Comparison of ENCODE assay signal across 17 mouse cellular contexts in the genomic region with DNA sequence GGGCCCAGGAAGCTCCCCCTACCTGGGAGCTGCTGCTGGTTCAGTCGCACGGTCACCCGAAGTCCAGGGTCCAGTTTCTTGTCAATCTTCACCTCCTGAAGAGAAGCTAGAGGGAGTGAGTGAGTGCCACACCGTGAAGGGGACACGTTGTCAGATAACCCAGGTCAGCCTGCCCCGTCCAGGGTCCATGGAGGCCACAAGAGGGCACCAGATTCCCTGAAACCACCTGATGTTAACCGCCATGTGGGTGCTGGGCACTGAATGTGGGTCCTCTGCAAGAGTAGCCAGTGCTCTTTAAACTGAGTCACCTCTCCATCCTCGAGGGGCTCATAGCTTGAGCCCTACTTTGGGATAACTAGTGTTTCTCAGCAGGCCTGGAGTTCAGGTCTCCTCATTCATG. TPM values are rescaled to one million over a fixed set of nuclear protein-coding genes. Genes with fewer than 3 reads are reported as not detected.
DNase-seq lines count a peak whose midpoint lies in the region; ATAC-seq and TF ChIP-seq lines count a peak whose summit lies in the region.
"Had no signal": no experiment of that assay in that cellular context is flagged by ENCODE, and none has a peak within 500 bp of the region (broad histone marks: within the 10 kb centered on the region; RNA-seq: fewer than 3 reads in every experiment).

No protein-coding gene starts in this region.

- no peak for TF ChIP-seq POLR2A in liver, adult 2 months (IDR thresholded peaks at IDR 0.05; ENCODE audit: extremely low read depth, insufficient read depth, low read length)
- no peak for TF ChIP-seq POLR2A in ES-Bruce4 (IDR thresholded peaks at IDR 0.05; ENCODE audit: insufficient read depth, low read length)
- TF ChIP-seq POLR2A in small intestine, adult 2 months (IDR thresholded peaks at IDR 0.05; ENCODE audit: low read depth, low read length) = no peak

- 87% methylated on average over 8 of the region's 8 CpGs for WGBS in liver, adult 2 months
- WGBS in liver, embryonic 11.5 days = 78% methylated on average over 8 of the region's 8 CpGs
- 89% methylated on average over 8 of the region's 8 CpGs for WGBS in small intestine, adult 2 months
- WGBS in midbrain, embryonic 13.5 days = 90% methylated on average over 8 of the region's 8 CpGs

- no peak overlapping the region for H3K9ac ChIP-seq in liver, adult 2 months (ENCODE audit: low read depth, low read length)
- no peak overlapping the region for H3K9ac ChIP-seq in liver, embryonic 11.5 days (ENCODE audit: low read depth, low read length)
- H3K9ac ChIP-seq in ES-Bruce4 (ENCODE audit: low read depth, poor library complexity, severe bottlenecking) = no peak overlapping the region
- no peak overlapping the region for H3K9ac ChIP-seq in midbrain, embryonic 13.5 days (replicated peaks)
- H3K9ac ChIP-seq: embryonic facial prominence, embryonic 13.5 days; forebrain, embryonic 13.5 days; hindbrain, embryonic 13.5 days; liver, embryonic 13.5 days; stomach, embryonic 15.5 days had no signal

- H3K4me1 ChIP-seq in liver, adult 2 months (ENCODE audit: control insufficient read depth, insufficient read depth, low read length) = peaks cover 24% of the 10 kb centered on the region
- peaks cover 20% of the 10 kb centered on the region for H3K4me1 ChIP-seq in liver, embryonic 11.5 days (replicated peaks; ENCODE audit: control insufficient read depth, insufficient read depth, low read length)
- H3K4me1 ChIP-seq in ES-Bruce4 (ENCODE audit: control insufficient read depth, insufficient read depth, low read length) = peaks cover 5% of the 10 kb centered on the region
- H3K4me1 ChIP-seq in small intestine, adult 2 months (ENCODE audit: control insufficient read depth, insufficient read depth, insufficient read length, low read length) = peaks cover 11% of the 10 kb centered on the region
- peaks cover 23% of the 10 kb centered on the region for H3K4me1 ChIP-seq in midbrain, embryonic 13.5 days (replicated peaks)

- intact Hi-C loops in gastrocnemius, adult 2 months (cut with DNase I) = no loop called here

- TF ChIP-seq EP300 in ES-Bruce4 (IDR thresholded peaks at IDR 0.05; ENCODE audit: insufficient read depth, low read depth, low read length) = no peak

- no peaks in the 10 kb centered on the region for H3K27me3 ChIP-seq in liver, adult 2 months (ENCODE audit: control insufficient read depth, insufficient read depth, low read length)
- H3K27me3 ChIP-seq in liver, embryonic 11.5 days (replicated peaks; ENCODE audit: control insufficient read depth, insufficient read depth, low read length) = no peaks in the 10 kb centered on the region
- no peaks in the 10 kb centered on the region for H3K27me3 ChIP-seq in ES-Bruce4 (ENCODE audit: control insufficient read depth, insufficient read depth, low read length, poor library complexity, severe bottlenecking)
- H3K27me3 ChIP-seq in small intestine, adult 2 months (ENCODE audit: control insufficient read depth, insufficient read depth, low read length) = no peaks in the 10 kb centered on the region
- peaks cover 7% of the 10 kb centered on the region; the same call in 1 of the 2 replicates for H3K27me3 ChIP-seq in midbrain, embryonic 13.5 days
- H3K27me3 ChIP-seq: embryonic facial prominence, embryonic 13.5 days; forebrain, embryonic 13.5 days; liver, embryonic 13.5 days; megakaryocyte, embryonic 14.5 days; stomach, embryonic 15.5 days had no signal

- no peak overlapping the region for H3K4me3 ChIP-seq in gastrocnemius, adult 2 months
- no peak overlapping the region for H3K4me3 ChIP-seq in liver, adult 2 months (ENCODE audit: insufficient read depth, low read depth, low read length)
- no peak overlapping the region for H3K4me3 ChIP-seq in liver, embryonic 11.5 days (ENCODE audit: low read depth, low read length)
- no peak overlapping the region for H3K4me3 ChIP-seq in ES-Bruce4 (ENCODE audit: low read depth, low read length)
- H3K4me3 ChIP-seq in small intestine, adult 2 months (ENCODE audit: low read depth, low read length) = no peak overlapping the region
- H3K4me3 ChIP-seq in midbrain, embryonic 13.5 days (replicated peaks) = no peak overlapping the region
- H3K4me3 ChIP-seq: embryonic facial prominence, embryonic 13.5 days; forebrain, embryonic 13.5 days; hindbrain, embryonic 13.5 days; liver, embryonic 13.5 days; stomach, embryonic 15.5 days had no signal

- no peak for DNase-seq in gastrocnemius, adult 2 months
- no peak for DNase-seq in gastrocnemius, postnatal 25 days
- DNase-seq in liver, adult 2 months (ENCODE audit: extremely low read depth, low read depth, low spot score) = no peak
- DNase-seq in liver, embryonic 11.5 days (ENCODE audit: low spot score) = no peak
- DNase-seq: gastrocnemius, postnatal 14 days; kidney, postnatal 4 days; liver, embryonic 13.5 days; right cerebral cortex, postnatal 25 days had no signal

- H3K27ac ChIP-seq in gastrocnemius, adult 2 months = no peak overlapping the region
- H3K27ac ChIP-seq in liver, adult 2 months (replicated peaks; ENCODE audit: insufficient read depth, low read depth, low read length) = no peak overlapping the region
- H3K27ac ChIP-seq in liver, embryonic 11.5 days (ENCODE audit: low read depth, low read length) = no peak overlapping the region
- no peak overlapping the region for H3K27ac ChIP-seq in ES-Bruce4 (ENCODE audit: insufficient read depth, low read length)
- no peak overlapping the region for H3K27ac ChIP-seq in small intestine, adult 2 months (ENCODE audit: insufficient read depth, low read depth, low read length)
- H3K27ac ChIP-seq in midbrain, embryonic 13.5 days = no peak overlapping the region
- H3K27ac ChIP-seq: embryonic facial prominence, embryonic 13.5 days; forebrain, embryonic 13.5 days; hindbrain, embryonic 13.5 days; liver, embryonic 13.5 days; stomach, embryonic 15.5 days had no signal

- no peaks in the 10 kb centered on the region for H3K9me3 ChIP-seq in liver, embryonic 11.5 days (ENCODE audit: control insufficient read depth, low read length)
- no peaks in the 10 kb centered on the region for H3K9me3 ChIP-seq in ES-Bruce4 (replicated peaks; ENCODE audit: control insufficient read depth, insufficient read depth, low read length, poor library complexity, severe bottlenecking)
- H3K9me3 ChIP-seq in midbrain, embryonic 13.5 days = no peaks in the 10 kb centered on the region
- H3K9me3 ChIP-seq: embryonic facial prominence, embryonic 13.5 days; forebrain, embryonic 13.5 days; hindbrain, embryonic 13.5 days; stomach, embryonic 15.5 days had no signal

- peaks cover 8% of the 10 kb centered on the region; the same call in 1 of the 2 replicates for H3K79me2 ChIP-seq in liver, adult 2 months (ENCODE audit: control insufficient read depth, insufficient read depth, low read length)

- peak; percentile 42 for TF ChIP-seq CTCF in gastrocnemius, adult 2 months (IDR thresholded peaks at IDR 0.05)
- TF ChIP-seq CTCF in liver, adult 2 months (IDR thresholded peaks at IDR 0.05; ENCODE audit: low read depth, low read length) = peak; percentile 58
- TF ChIP-seq CTCF in ES-Bruce4 (IDR thresholded peaks at IDR 0.05; ENCODE audit: low read depth, low read length) = peak; percentile 58
- TF ChIP-seq CTCF in small intestine, adult 2 months (IDR thresholded peaks at IDR 0.05; ENCODE audit: extremely low read depth, insufficient read length, insufficient replicate concordance, low read depth, low read length) = peak; percentile 43; the same call in 1 of the 2 replicates

- no peak for ATAC-seq in liver, embryonic 11.5 days (replicated peaks; ENCODE audit: low FRiP score)
- ATAC-seq in midbrain, embryonic 13.5 days = no peak
- ATAC-seq: activated CD4-positive, CD25-positive, alpha-beta regulatory T cell, adult 4 months; forebrain, embryonic 13.5 days had no signal

- H3K36me3 ChIP-seq in liver, adult 2 months (ENCODE audit: control insufficient read depth, insufficient read depth, low read length) = 0 out of 2 replicates have a peak, but pooled peaks cover 2% of the 10 kb centered on the region
- H3K36me3 ChIP-seq in liver, embryonic 11.5 days (ENCODE audit: control insufficient read depth, insufficient read depth, low read length) = peaks cover 43% of the 10 kb centered on the region
- peaks cover 29% of the 10 kb centered on the region for H3K36me3 ChIP-seq in ES-Bruce4 (ENCODE audit: control insufficient read depth, insufficient read depth, low read length, poor library complexity, severe bottlenecking)
- H3K36me3 ChIP-seq in small intestine, adult 2 months (ENCODE audit: control insufficient read depth, insufficient read depth, low read length) = peaks cover 29% of the 10 kb centered on the region
- peaks cover 44% of the 10 kb centered on the region for H3K36me3 ChIP-seq in midbrain, embryonic 13.5 days

- H3K4me2 ChIP-seq in liver, embryonic 11.5 days = no peak overlapping the region
- H3K4me2 ChIP-seq in midbrain, embryonic 13.5 days (replicated peaks) = no peak overlapping the region
- H3K4me2 ChIP-seq: embryonic facial prominence, embryonic 13.5 days; forebrain, embryonic 13.5 days; hindbrain, embryonic 13.5 days; liver, embryonic 13.5 days; stomach, embryonic 15.5 days had no signal

RNA-seq across cellular contexts. Expression of gene Spout1, which starts 2.4 kb away (rescaled TPM):
- 1 to 10 TPM; 4.2 to 4.5 TPM for total RNA-seq in gastrocnemius, adult 2 months (2021)
- 1 to 10 TPM; 4.3 to 4.8 TPM for total RNA-seq in gastrocnemius, postnatal 25 days (2021)
- total RNA-seq in liver, adult 2 months (2014; rRNA removed) = 12.9 and 13.1 TPM in 2 replicates
- polyA plus RNA-seq in liver, adult 2 months (2012; rRNA removed) = 14.0 and 14.9 TPM in 2 replicates
- 85.0 and 87.2 TPM in 2 replicates for polyA plus RNA-seq in liver, embryonic 11.5 days (2014; fragmentation: Nextera tagmentation; extraction: Ambion mirVana)
- 45.9 and 50.5 TPM in 2 replicates for polyA plus RNA-seq in ES-Bruce4 (2011; ENCODE audit: insufficient read depth, insufficient read length, low read depth, missing spikeins)
- 10.9 and 16.8 TPM in 2 replicates for polyA plus RNA-seq in small intestine, adult 2 months (2012; rRNA removed)
- 59.9 and 60.0 TPM in 2 replicates for polyA plus RNA-seq in midbrain, embryonic 13.5 days (2015; fragmentation: Nextera tagmentation; extraction: Ambion mirVana)

RNA-seq across cellular contexts. Expression of gene Endog, which starts 4.6 kb away (rescaled TPM):
- total RNA-seq in gastrocnemius, adult 2 months (2021) = 10 to 100 TPM; 50.8 to 67.6 TPM
- 10 to 100 TPM; 56.2 to 62.1 TPM for total RNA-seq in gastrocnemius, postnatal 25 days (2021)
- total RNA-seq in liver, adult 2 months (2014; rRNA removed) = 78.7 and 101 TPM in 2 replicates
- polyA plus RNA-seq in liver, adult 2 months (2012; rRNA removed) = 122 and 132 TPM in 2 replicates
- 27.1 and 29.1 TPM in 2 replicates for polyA plus RNA-seq in liver, embryonic 11.5 days (2014; fragmentation: Nextera tagmentation; extraction: Ambion mirVana)
- polyA plus RNA-seq in ES-Bruce4 (2011; ENCODE audit: insufficient read depth, insufficient read length, low read depth, missing spikeins) = 6.5 and 8.0 TPM in 2 replicates
- polyA plus RNA-seq in small intestine, adult 2 months (2012; rRNA removed) = 109 and 147 TPM in 2 replicates
- polyA plus RNA-seq in midbrain, embryonic 13.5 days (2015; fragmentation: Nextera tagmentation; extraction: Ambion mirVana) = 12.1 and 13.8 TPM in 2 replicates

RNA-seq across cellular contexts. Expression of gene Kyat1, which starts 29.8 kb away (rescaled TPM):
- 10 to 100 TPM; 23.4 to 30.3 TPM for total RNA-seq in gastrocnemius, adult 2 months (2021)
- total RNA-seq in gastrocnemius, postnatal 25 days (2021) = 10 to 100 TPM; 22.9 to 24.6 TPM
- 169 and 184 TPM in 2 replicates for total RNA-seq in liver, adult 2 months (2014; rRNA removed)
- polyA plus RNA-seq in liver, adult 2 months (2012; rRNA removed) = 267 and 378 TPM in 2 replicates
- polyA plus RNA-seq in liver, embryonic 11.5 days (2014; fragmentation: Nextera tagmentation; extraction: Ambion mirVana) = 17.7 and 18.2 TPM in 2 replicates
- 9.6 and 12.3 TPM in 2 replicates for polyA plus RNA-seq in ES-Bruce4 (2011; ENCODE audit: insufficient read depth, insufficient read length, low read depth, missing spikeins)
- 14.9 and 77.0 TPM in 2 replicates for polyA plus RNA-seq in small intestine, adult 2 months (2012; rRNA removed)
- 15.9 and 16.8 TPM in 2 replicates for polyA plus RNA-seq in midbrain, embryonic 13.5 days (2015; fragmentation: Nextera tagmentation; extraction: Ambion mirVana)

RNA-seq across cellular contexts. Expression of gene Tbc1d13, which starts 42.4 kb away (rescaled TPM):
- 10 to 100 TPM; 12.9 to 17.5 TPM for total RNA-seq in gastrocnemius, adult 2 months (2021)
- 10 to 100 TPM; 12.2 to 13.5 TPM for total RNA-seq in gastrocnemius, postnatal 25 days (2021)
- total RNA-seq in liver, adult 2 months (2014; rRNA removed) = 25.8 and 26.6 TPM in 2 replicates
- 36.3 and 42.6 TPM in 2 replicates for polyA plus RNA-seq in liver, adult 2 months (2012; rRNA removed)
- 6.9 and 9.2 TPM in 2 replicates for polyA plus RNA-seq in liver, embryonic 11.5 days (2014; fragmentation: Nextera tagmentation; extraction: Ambion mirVana)
- polyA plus RNA-seq in ES-Bruce4 (2011; ENCODE audit: insufficient read depth, insufficient read length, low read depth, missing spikeins) = 171 and 173 TPM in 2 replicates
- 48.5 and 85.7 TPM in 2 replicates for polyA plus RNA-seq in small intestine, adult 2 months (2012; rRNA removed)
- polyA plus RNA-seq in midbrain, embryonic 13.5 days (2015; fragmentation: Nextera tagmentation; extraction: Ambion mirVana) = 12.5 and 13.2 TPM in 2 replicates

RNA-seq across cellular contexts. Expression of gene Zer1, which starts 51.5 kb away (rescaled TPM):
- 10 to 100 TPM; 23.1 to 25.2 TPM for total RNA-seq in gastrocnemius, adult 2 months (2021)
- 10 to 100 TPM; 20.1 to 20.3 TPM for total RNA-seq in gastrocnemius, postnatal 25 days (2021)
- 7.1 and 9.5 TPM in 2 replicates for total RNA-seq in liver, adult 2 months (2014; rRNA removed)
- 25.4 and 27.1 TPM in 2 replicates for polyA plus RNA-seq in liver, adult 2 months (2012; rRNA removed)
- 4.7 and 6.2 TPM in 2 replicates for polyA plus RNA-seq in liver, embryonic 11.5 days (2014; fragmentation: Nextera tagmentation; extraction: Ambion mirVana)
- polyA plus RNA-seq in ES-Bruce4 (2011; ENCODE audit: insufficient read depth, insufficient read length, low read depth, missing spikeins) = 33.8 and 35.1 TPM in 2 replicates
- 21.1 and 39.1 TPM in 2 replicates for polyA plus RNA-seq in small intestine, adult 2 months (2012; rRNA removed)
- 14.4 and 15.1 TPM in 2 replicates for polyA plus RNA-seq in midbrain, embryonic 13.5 days (2015; fragmentation: Nextera tagmentation; extraction: Ambion mirVana)
